Mouse (Mus musculus) liver, adult 2 months (tissue): ENCODE data around the gene Ctxn1.

ENCODE experiments used
- CTCF ChIP-seq: fragments of 200-500 bp; IDR thresholded peaks from 2 replicates; pipeline ENCODE4 v1.5.1; 2011; ENCODE audit warnings: low read depth, low read length, control low read depth
- POLR2A ChIP-seq: fragments of 200-500 bp; IDR thresholded peaks from 2 replicates; pipeline ENCODE4 v1.6.1; 2011; ENCODE audit warnings: low read length, control low read depth; ENCODE audit not compliant: insufficient read depth; ENCODE audit errors: extremely low read depth

- no peak for TF ChIP-seq CTCF
- TF ChIP-seq POLR2A: no peak
Observed at GRCm38 (mm10) chr8:4230612-4231351, 28.3 kb downstream of the Ctxn1 start.
